ENCODE assay signal across 8 mouse cellular contexts in the genomic region with DNA sequence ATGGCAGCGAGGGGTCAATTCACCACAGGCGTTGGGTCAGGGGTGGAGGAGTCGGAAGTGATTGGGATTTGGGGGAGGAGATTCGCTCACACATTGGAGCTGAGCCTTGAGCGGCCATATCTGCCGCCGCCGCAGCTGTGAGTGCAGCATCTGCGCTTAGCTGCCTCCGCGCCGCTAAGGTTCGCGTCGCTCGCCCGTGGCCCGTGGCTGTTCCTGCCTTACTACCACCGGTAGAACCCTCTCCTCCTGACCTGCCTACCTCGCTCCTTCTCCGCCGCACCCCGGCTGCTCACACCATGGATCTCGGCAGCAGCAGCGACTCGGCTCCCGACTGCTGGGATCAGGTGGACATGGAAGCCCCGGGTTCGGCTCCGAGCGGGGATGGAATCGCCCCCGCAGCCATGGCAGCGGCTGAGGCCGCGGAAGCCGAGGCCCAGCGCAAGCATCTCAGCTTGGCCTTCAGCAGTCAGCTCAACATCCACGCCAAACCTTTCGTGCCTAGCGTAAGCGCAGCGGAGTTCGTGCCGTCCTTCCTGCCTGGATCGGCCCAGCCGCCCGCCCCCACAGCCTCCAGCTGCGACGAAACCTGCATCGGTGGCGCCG. TPM values are rescaled to one million over a fixed set of nuclear protein-coding genes. Genes with fewer than 3 reads are reported as not detected.
DNase-seq lines count a peak whose midpoint lies in the region; ATAC-seq and TF ChIP-seq lines count a peak whose summit lies in the region.

TSS of gene Gspt2 (plus strand) at position 109 of the 603 bp plus-strand sequence.

- peak; percentile 50 for DNase-seq in kidney, postnatal 0 days (ENCODE audit: low spot score)
- DNase-seq in naive thymus-derived CD4-positive, alpha-beta T cell, adult 2 months (ENCODE audit: low read depth), result peak; percentile 0
- DNase-seq in testis, postnatal 14 days (ENCODE audit: low spot score), result peak; percentile 77

- peaks cover 4% of the 10 kb centered on the region for H3K79me3 ChIP-seq in C2C12 (ENCODE audit: low read depth)

- peak; percentile 73; the same call in 1 of the 2 replicates for ATAC-seq in embryonic facial prominence, embryonic 15.5 days (ENCODE audit: insufficient number of reproducible peaks, low FRiP score, low TSS enrichment, low read depth)
- no peak for ATAC-seq in heart, embryonic 13.5 days (ENCODE audit: extremely low read depth, insufficient number of reproducible peaks, low FRiP score, low TSS enrichment)
- ATAC-seq in kidney, postnatal 0 days (replicated peaks; ENCODE audit: low FRiP score, low read depth), result peak; percentile 88
- ATAC-seq in liver, embryonic 12.5 days, result 0 out of 2 replicates have a peak, but pooled peaks have one; percentile 18

- no peaks in the 10 kb centered on the region for H3K9me3 ChIP-seq in embryonic facial prominence, embryonic 15.5 days (replicated peaks)
- H3K9me3 ChIP-seq in heart, embryonic 13.5 days, result no peaks in the 10 kb centered on the region
- no peaks in the 10 kb centered on the region for H3K9me3 ChIP-seq in kidney, postnatal 0 days (replicated peaks; ENCODE audit: low read length)
- no peaks in the 10 kb centered on the region for H3K9me3 ChIP-seq in liver, embryonic 12.5 days (replicated peaks)

- no peak for TF ChIP-seq CTCF in C2C12 (IDR thresholded peaks at IDR 0.05; ENCODE audit: control insufficient read depth, insufficient read depth, insufficient read length)
- TF ChIP-seq CTCF in bone marrow, adult 2 months (IDR thresholded peaks at IDR 0.05; ENCODE audit: control insufficient read depth, insufficient read depth, low read length), result no peak
- TF ChIP-seq CTCF in kidney, postnatal 0 days (IDR thresholded peaks at IDR 0.05; ENCODE audit: low read depth), result no peak

- H3K27me3 ChIP-seq in C2C12 (ENCODE audit: control insufficient read depth, insufficient read depth, insufficient read length), result no peaks in the 10 kb centered on the region
- H3K27me3 ChIP-seq in embryonic facial prominence, embryonic 15.5 days, result peaks cover 4% of the 10 kb centered on the region
- H3K27me3 ChIP-seq in heart, embryonic 13.5 days (replicated peaks), result peaks cover 18% of the 10 kb centered on the region
- 0 out of 2 replicates have a peak, but pooled peaks cover 4% of the 10 kb centered on the region for H3K27me3 ChIP-seq in kidney, postnatal 0 days (ENCODE audit: insufficient read depth, low read length)
- peaks cover 36% of the 10 kb centered on the region for H3K27me3 ChIP-seq in liver, embryonic 12.5 days (replicated peaks)

- peak within 1 kb of the TSS; percentile 53 for H3K4me2 ChIP-seq in embryonic facial prominence, embryonic 15.5 days (replicated peaks)
- peak within 1 kb of the TSS; percentile 68 for H3K4me2 ChIP-seq in heart, embryonic 13.5 days
- H3K4me2 ChIP-seq in kidney, postnatal 0 days (ENCODE audit: low read length), result peak within 1 kb of the TSS; percentile 62
- peak within 1 kb of the TSS; percentile 72 for H3K4me2 ChIP-seq in liver, embryonic 12.5 days

- no peaks in the 10 kb centered on the region for H3K36me3 ChIP-seq in C2C12 (ENCODE audit: control insufficient read depth, insufficient read depth)
- H3K36me3 ChIP-seq in embryonic facial prominence, embryonic 15.5 days, result no peaks in the 10 kb centered on the region
- 0 out of 2 replicates have a peak, but pooled peaks cover 2% of the 10 kb centered on the region for H3K36me3 ChIP-seq in heart, embryonic 13.5 days
- H3K36me3 ChIP-seq in kidney, postnatal 0 days (ENCODE audit: insufficient read depth, low read length), result no peaks in the 10 kb centered on the region
- no peaks in the 10 kb centered on the region for H3K36me3 ChIP-seq in liver, embryonic 12.5 days

- H3ac ChIP-seq in C2C12 (ENCODE audit: control insufficient read depth, insufficient read length, low read depth), result peak within 1 kb of the TSS; percentile 87

- peak within 1 kb of the TSS; percentile 33; the same call in 1 of the 2 replicates for H3K9ac ChIP-seq in embryonic facial prominence, embryonic 15.5 days
- peak within 1 kb of the TSS; percentile 82 for H3K9ac ChIP-seq in heart, embryonic 13.5 days
- peak within 1 kb of the TSS; percentile 61 for H3K9ac ChIP-seq in kidney, postnatal 0 days (ENCODE audit: low read depth, low read length)
- H3K9ac ChIP-seq in liver, embryonic 12.5 days, result peak within 1 kb of the TSS; percentile 61

- no peak for TF ChIP-seq POLR2A in bone marrow, adult 2 months (IDR thresholded peaks at IDR 0.05; ENCODE audit: borderline replicate concordance, control insufficient read depth, low read depth, low read length)

- no peaks in the 10 kb centered on the region for H3K4me1 ChIP-seq in bone marrow, adult 2 months (ENCODE audit: control insufficient read depth, insufficient read depth, low read length)
- no peaks in the 10 kb centered on the region for H3K4me1 ChIP-seq in embryonic facial prominence, embryonic 15.5 days
- H3K4me1 ChIP-seq in heart, embryonic 13.5 days, result peaks cover 6% of the 10 kb centered on the region; the same call in 1 of the 2 replicates
- H3K4me1 ChIP-seq in kidney, postnatal 0 days (replicated peaks; ENCODE audit: insufficient read depth, low read length), result no peaks in the 10 kb centered on the region
- no peaks in the 10 kb centered on the region for H3K4me1 ChIP-seq in liver, embryonic 12.5 days

- WGBS in bone marrow, adult 2 months, result 15% methylated on average over 53 of the region's 53 CpGs
- 17% methylated on average over 53 of the region's 53 CpGs for WGBS in embryonic facial prominence, embryonic 15.5 days
- 9% methylated on average over 53 of the region's 53 CpGs for WGBS in heart, embryonic 13.5 days
- 25% methylated on average over 53 of the region's 53 CpGs for WGBS in kidney, postnatal 0 days
- WGBS in liver, embryonic 12.5 days (ENCODE audit: insufficient replicate concordance), result 13% methylated on average over 53 of the region's 53 CpGs

- H3K4me3 ChIP-seq in C2C12 (ENCODE audit: insufficient read depth, poor library complexity, severe bottlenecking), result peak within 1 kb of the TSS; percentile 40
- peak within 1 kb of the TSS; percentile 56 for H3K4me3 ChIP-seq in bone marrow, adult 2 months (replicated peaks; ENCODE audit: control insufficient read depth, low read depth, low read length)
- H3K4me3 ChIP-seq in embryonic facial prominence, embryonic 15.5 days (replicated peaks), result peak within 1 kb of the TSS; percentile 55
- peak within 1 kb of the TSS; percentile 70 for H3K4me3 ChIP-seq in heart, embryonic 13.5 days
- H3K4me3 ChIP-seq in kidney, postnatal 0 days (replicated peaks; ENCODE audit: low read depth, low read length), result peak within 1 kb of the TSS; percentile 55
- H3K4me3 ChIP-seq in liver, embryonic 12.5 days, result peak within 1 kb of the TSS; percentile 56

- H3K27ac ChIP-seq in bone marrow, adult 2 months (ENCODE audit: control insufficient read depth, insufficient read depth, low read depth, low read length, poor library complexity), result no peak within 1 kb of the TSS
- H3K27ac ChIP-seq in embryonic facial prominence, embryonic 15.5 days (replicated peaks), result no peak within 1 kb of the TSS
- H3K27ac ChIP-seq in heart, embryonic 13.5 days (replicated peaks), result 0 out of 2 replicates have a peak within 1 kb of the TSS, but pooled peaks have one; percentile 28
- no peak within 1 kb of the TSS for H3K27ac ChIP-seq in kidney, postnatal 0 days
- no peak within 1 kb of the TSS for H3K27ac ChIP-seq in liver, embryonic 12.5 days

- H3K79me2 ChIP-seq in C2C12 (ENCODE audit: control insufficient read depth, insufficient read depth), result no peaks in the 10 kb centered on the region

TF ChIP-seq in C2C12, 6 proteins besides CTCF, POLR2A, EP300 and RAD21:
- TF ChIP-seq CEBPB (IDR thresholded peaks at IDR 0.05; ENCODE audit: low read depth) (no peak), MYOD1 (IDR thresholded peaks at IDR 0.05; ENCODE audit: control insufficient read depth, insufficient read length, low read depth) (no peak), USF1 (IDR thresholded peaks at IDR 0.05; ENCODE audit: low read depth) (no peak), MAX (IDR thresholded peaks at IDR 0.05) (no peak), MYOG (IDR thresholded peaks at IDR 0.05; ENCODE audit: control insufficient read depth, extremely low read depth, insufficient read length) (no peak), FOSL1 (IDR thresholded peaks at IDR 0.05; ENCODE audit: insufficient read depth, low read length, poor library complexity, severe bottlenecking) (no peak)
TF ChIP-seq in C2C12: peak in this region for 0.

RNA-seq across cellular contexts. Expression of gene Gspt2, which starts in this region (rescaled TPM):
- polyA plus RNA-seq in C2C12 (2012; fragmentation: generic; extraction: Trizol), result 0.71 TPM
- polyA plus RNA-seq in bone marrow, adult 2 months (2011; ENCODE audit: insufficient read depth, insufficient read length, low replicate concordance, missing spikeins), result 2.2 and 3.1 TPM in 2 replicates
- 5.3 and 6.3 TPM in 2 replicates for polyA plus RNA-seq in embryonic facial prominence, embryonic 15.5 days (2015; fragmentation: Nextera tagmentation; extraction: Ambion mirVana)
- 3.7 and 4.6 TPM in 2 replicates for polyA plus RNA-seq in heart, embryonic 13.5 days (2015; fragmentation: Nextera tagmentation; extraction: Ambion mirVana)
- polyA plus RNA-seq in kidney, postnatal 0 days (2015; fragmentation: Nextera tagmentation; extraction: Ambion mirVana), result 3.8 and 4.8 TPM in 2 replicates
- 1.6 and 1.8 TPM in 2 replicates for polyA plus RNA-seq in liver, embryonic 12.5 days (2016; fragmentation: Nextera tagmentation; extraction: Ambion mirVana)

Comparison
In these comparisons a context has a peak if more than half of its experiments do, and no peak if none do; other contexts are left out.
1. DNase-seq: peak in every context shown above with its lines; median percentile 77 in testis, postnatal 14 days; 50 in kidney, postnatal 0 days; 0 in naive thymus-derived CD4-positive, alpha-beta T cell, adult 2 months.